Mouse (Mus musculus) left cerebral cortex, postnatal 36 days (tissue): ENCODE data around the gene Nav2. TPM values are rescaled to one million over a fixed set of nuclear protein-coding genes. Genes with fewer than 3 reads are reported as not detected.

Source experiments
- DNase-seq, 2 experiments: peaks; one replicate each; pipeline ENCODE4 v3.0.0; 2021 to 2022; ENCODE audit warnings: low spot score in 2 of 2, mixed read lengths in 1 of 2
- intact Hi-C: fragments of 180-260 bp; cut with DNase I; formaldehyde crosslinking; loops from one replicate; pipeline ENCODE4 v1.15.1; 2025
- total RNA-seq, 2 experiments: library from RNA; stranded (reverse); gene quantifications; 2 replicates each; pipeline ENCODE4 v1.2.3; 2021

Nav2 gene
- total RNA-seq, 2 experiments from 2014 or later: 62.0 to 120 TPM

- intact Hi-C loops: loop anchor here (2.0 to 5.0 kb wide), 2 partner anchors 141 to 153 kb away; no protein-coding TSS in a partner anchor
- no peak for DNase-seq
Observed at GRCm38 (mm10) chr7:49273907-49274656, 365.6 kb downstream of the Nav2 start.

- intact Hi-C loops: loop anchor here (5.0 kb wide), 1 partner anchor 153 kb away; no protein-coding TSS in a partner anchor
- DNase-seq: no peak
Observed at GRCm38 (mm10) chr7:49274676-49275075, 366.2 kb downstream of the Nav2 start.

GRCm38 (mm10) chr7:49276163-49276562, 367.6 kb downstream of the Nav2 start:
- DNase-seq: no peak
- intact Hi-C loops: no loop called here

- DNase-seq: peak; percentile 61 to 71
- intact Hi-C loops: no loop called here
Observed at GRCm38 (mm10) chr7:49277685-49278084, 369.2 kb downstream of the Nav2 start.

GRCm38 (mm10) chr7:49278531-49278930, 370.0 kb downstream of the Nav2 start:
- intact Hi-C loops: no loop called here
- DNase-seq: no peak

- no peak for DNase-seq
- intact Hi-C loops: no loop called here
Observed at GRCm38 (mm10) chr7:49280427-49280826, 371.9 kb downstream of the Nav2 start.

GRCm38 (mm10) chr7:49282446-49282845, 373.9 kb downstream of the Nav2 start:
- intact Hi-C loops: no loop called here
- DNase-seq: no peak

- DNase-seq: no peak
- intact Hi-C loops: no loop called here
Observed at GRCm38 (mm10) chr7:49283507-49284361, 375.2 kb downstream of the Nav2 start.

GRCm38 (mm10) chr7:49288186-49288585, 379.7 kb downstream of the Nav2 start:
- DNase-seq: peak in 1 of 2 experiments; percentile 51
- intact Hi-C loops: no loop called here

GRCm38 (mm10) chr7:49290308-49290707, 381.8 kb downstream of the Nav2 start:
- no peak for DNase-seq
- intact Hi-C loops: no loop called here

GRCm38 (mm10) chr7:49291208-49291892, 382.8 kb downstream of the Nav2 start:
- intact Hi-C loops: no loop called here
- DNase-seq: no peak

- intact Hi-C loops: no loop called here
- DNase-seq: no peak
Observed at GRCm38 (mm10) chr7:49297148-49297547, 388.6 kb downstream of the Nav2 start.

- no peak for DNase-seq
- intact Hi-C loops: no loop called here
Observed at GRCm38 (mm10) chr7:49298431-49298839, 389.9 kb downstream of the Nav2 start.

- intact Hi-C loops: no loop called here
- no peak for DNase-seq
Observed at GRCm38 (mm10) chr7:49301487-49301886, 393.0 kb downstream of the Nav2 start.

- intact Hi-C loops: no loop called here
- DNase-seq: no peak
Observed at GRCm38 (mm10) chr7:49303600-49304411, 395.3 kb downstream of the Nav2 start.

- intact Hi-C loops: no loop called here
- no peak for DNase-seq
Observed at GRCm38 (mm10) chr7:49307717-49308116, 399.2 kb downstream of the Nav2 start.

- DNase-seq: no peak
- intact Hi-C loops: no loop called here
Observed at GRCm38 (mm10) chr7:49309746-49310145, 401.2 kb downstream of the Nav2 start.

GRCm38 (mm10) chr7:49313945-49314344, 405.4 kb downstream of the Nav2 start:
- no peak for DNase-seq
- intact Hi-C loops: no loop called here

- no peak for DNase-seq
- intact Hi-C loops: no loop called here
Observed at GRCm38 (mm10) chr7:49315033-49315432, 406.5 kb downstream of the Nav2 start.
